ENCODE assay signal across 14 mouse cellular contexts in the genomic region with DNA sequence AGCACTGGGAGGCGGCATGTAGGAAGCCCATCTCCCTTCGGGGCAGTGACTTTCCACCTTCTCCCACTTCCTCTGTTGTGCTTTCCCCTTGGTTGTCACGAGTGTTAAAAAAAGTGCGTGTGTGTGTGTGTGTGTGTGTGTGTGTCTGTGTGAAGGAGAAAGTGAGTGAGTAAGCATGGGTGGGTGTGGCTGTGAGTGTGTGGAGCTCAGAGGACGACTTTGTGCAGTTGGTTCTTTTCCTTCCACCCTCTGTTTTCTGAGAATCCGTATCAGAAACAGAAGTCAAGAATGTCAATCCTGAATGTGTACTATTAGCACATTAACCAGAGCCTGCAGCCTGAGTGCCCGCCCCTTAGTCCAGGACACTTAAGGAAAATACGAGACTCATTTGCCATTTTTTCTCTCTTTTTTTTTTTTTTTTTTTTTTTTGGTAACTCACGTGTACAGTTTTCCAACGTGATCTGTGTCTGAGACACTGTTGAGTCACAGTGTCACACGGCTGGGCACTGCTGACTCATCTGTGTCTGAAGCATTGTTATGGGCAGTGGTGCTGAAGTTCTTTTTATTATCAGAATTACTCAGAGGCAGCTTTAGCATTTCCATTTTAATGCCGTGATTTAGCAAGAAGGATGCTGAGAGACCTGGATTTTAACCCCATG. TPM values are rescaled to one million over a fixed set of nuclear protein-coding genes. Genes with fewer than 3 reads are reported as not detected.
DNase-seq lines count a peak whose midpoint lies in the region; ATAC-seq and TF ChIP-seq lines count a peak whose summit lies in the region.
"Had no signal": no experiment of that assay in that cellular context is flagged by ENCODE, and none has a peak within 500 bp of the region (broad histone marks: within the 10 kb centered on the region; RNA-seq: fewer than 3 reads in every experiment).

No protein-coding gene starts in this region.

- no peaks in the 10 kb centered on the region for H3K9me3 ChIP-seq in lung, postnatal 0 days (ENCODE audit: low read length)
- no peaks in the 10 kb centered on the region for H3K9me3 ChIP-seq in ES-E14 (ENCODE audit: control insufficient read depth, insufficient read depth, low read depth, low read length)
- H3K9me3 ChIP-seq in midbrain, postnatal 0 days (ENCODE audit: low read length), result no peaks in the 10 kb centered on the region
- no peaks in the 10 kb centered on the region for H3K9me3 ChIP-seq in liver, postnatal 0 days (ENCODE audit: low read length)
- H3K9me3 ChIP-seq: embryonic facial prominence, embryonic 12.5 days had no signal

- no peak for TF ChIP-seq POLR2A in lung, adult 2 months (IDR thresholded peaks at IDR 0.05; ENCODE audit: borderline replicate concordance, extremely low read depth, low read depth, low read length)

- no peak for TF ChIP-seq CTCF in lung, postnatal 0 days (IDR thresholded peaks at IDR 0.05)
- TF ChIP-seq CTCF in lung, adult 2 months (IDR thresholded peaks at IDR 0.05; ENCODE audit: insufficient read depth, low read length), result no peak
- no peak for TF ChIP-seq CTCF in midbrain, postnatal 0 days (IDR thresholded peaks at IDR 0.05)
- TF ChIP-seq CTCF in liver, postnatal 0 days (IDR thresholded peaks at IDR 0.05; ENCODE audit: low read depth), result no peak

- DNase-seq in lung, postnatal 0 days (ENCODE audit: low spot score), result peak; percentile 24
- no peak for DNase-seq in lung, adult 2 months
- no peak for DNase-seq in ES-E14 (ENCODE audit: low read depth, low spot score)
- DNase-seq in adrenal gland, adult 8-10 months, result peak; percentile 38
- DNase-seq in midbrain, postnatal 0 days (ENCODE audit: low spot score), result no peak
- DNase-seq in liver, postnatal 0 days, result no peak
- no peak for DNase-seq in right cerebral cortex, postnatal 25 days
- DNase-seq in thymus, postnatal 4 days, result no peak
- DNase-seq: kidney, adult 18-20 months; lung, postnatal 10 days had no signal

- WGBS in lung, postnatal 0 days, result 36% methylated on average over 12 of the region's 12 CpGs
- WGBS in lung, adult 2 months, result 31% methylated on average over 12 of the region's 12 CpGs
- WGBS in midbrain, postnatal 0 days, result 49% methylated on average over 12 of the region's 12 CpGs
- WGBS in liver, postnatal 0 days (ENCODE audit: insufficient replicate concordance), result 57% methylated on average over 12 of the region's 12 CpGs

- in situ Hi-C loops in ES-E14 (cut with MboI; ENCODE audit: low sequenced_read_pairs in 2 of 2, unreplicated experiment in 2 of 2), result no loop called here

- H3K4me2 ChIP-seq in lung, postnatal 0 days (replicated peaks; ENCODE audit: low read depth, low read length), result no peak overlapping the region
- H3K4me2 ChIP-seq in midbrain, postnatal 0 days (ENCODE audit: low read depth, low read length, poor library complexity, severe bottlenecking), result peak overlapping the region; percentile 18; the same call in 1 of the 2 replicates
- H3K4me2 ChIP-seq in liver, postnatal 0 days (ENCODE audit: low read depth, low read length), result no peak overlapping the region
- H3K4me2 ChIP-seq: embryonic facial prominence, embryonic 12.5 days had no signal

- no peak for TF ChIP-seq EP300 in lung, postnatal 0 days (IDR thresholded peaks at IDR 0.05)
- TF ChIP-seq EP300 in liver, postnatal 0 days (IDR thresholded peaks at IDR 0.05; ENCODE audit: low read depth), result no peak

- no peak overlapping the region for H3K4me3 ChIP-seq in lung, postnatal 0 days (ENCODE audit: low read depth, low read length)
- no peak overlapping the region for H3K4me3 ChIP-seq in lung, adult 2 months (replicated peaks; ENCODE audit: extremely low read depth, low read depth, low read length)
- H3K4me3 ChIP-seq in ES-E14 (ENCODE audit: insufficient read depth in 1 of 2, low read depth in 1 of 2, low read length in 2 of 2, poor library complexity in 1 of 2, severe bottlenecking in 1 of 2), result no peak overlapping the region
- H3K4me3 ChIP-seq in midbrain, postnatal 0 days (ENCODE audit: low read depth, low read length), result no peak overlapping the region
- no peak overlapping the region for H3K4me3 ChIP-seq in liver, postnatal 0 days (ENCODE audit: low read depth, low read length)
- H3K4me3 ChIP-seq: embryonic facial prominence, embryonic 12.5 days had no signal

- no peaks in the 10 kb centered on the region for H3K27me3 ChIP-seq in lung, postnatal 0 days (replicated peaks; ENCODE audit: insufficient read depth, low read length)
- no peaks in the 10 kb centered on the region for H3K27me3 ChIP-seq in midbrain, postnatal 0 days (ENCODE audit: insufficient read depth, low read length)
- H3K27me3 ChIP-seq in liver, postnatal 0 days (ENCODE audit: insufficient read depth, low read length), result no peaks in the 10 kb centered on the region
- H3K27me3 ChIP-seq: embryonic facial prominence, embryonic 12.5 days had no signal

- ATAC-seq in lung, postnatal 0 days, result peak; percentile 62
- no peak for ATAC-seq in midbrain, postnatal 0 days (ENCODE audit: low FRiP score)
- no peak for ATAC-seq in liver, postnatal 0 days

- no peaks in the 10 kb centered on the region for H3K4me1 ChIP-seq in lung, postnatal 0 days (ENCODE audit: insufficient read depth, low read depth, low read length)
- no peaks in the 10 kb centered on the region for H3K4me1 ChIP-seq in lung, adult 2 months (ENCODE audit: control insufficient read depth, insufficient read depth, low read length)
- peaks cover 1 to 2% of the 10 kb centered on the region in 2 experiments; a peak in 1 of 4 replicates for H3K4me1 ChIP-seq in ES-E14 (ENCODE audit: control insufficient read depth in 2 of 2, insufficient read depth in 2 of 2, low read length in 2 of 2, poor library complexity in 1 of 2)
- no peaks in the 10 kb centered on the region for H3K4me1 ChIP-seq in midbrain, postnatal 0 days (ENCODE audit: insufficient read depth, low read length)
- H3K4me1 ChIP-seq in liver, postnatal 0 days (ENCODE audit: insufficient read depth), result no peaks in the 10 kb centered on the region

- H3K27ac ChIP-seq in lung, postnatal 0 days (ENCODE audit: low read length), result no peak overlapping the region
- H3K27ac ChIP-seq in ES-E14 (ENCODE audit: insufficient read depth, low read depth, low read length, poor library complexity, severe bottlenecking), result no peak overlapping the region
- no peak overlapping the region for H3K27ac ChIP-seq in midbrain, postnatal 0 days (ENCODE audit: low read depth, low read length)
- H3K27ac ChIP-seq in liver, postnatal 0 days (ENCODE audit: low read depth), result no peak overlapping the region
- H3K27ac ChIP-seq: embryonic facial prominence, embryonic 12.5 days had no signal

- H3K36me3 ChIP-seq in lung, postnatal 0 days (ENCODE audit: insufficient read depth, low read length), result no peaks in the 10 kb centered on the region
- H3K36me3 ChIP-seq in ES-E14 (ENCODE audit: control insufficient read depth, insufficient read depth, low read length, poor library complexity, severe bottlenecking), result no peaks in the 10 kb centered on the region
- no peaks in the 10 kb centered on the region for H3K36me3 ChIP-seq in midbrain, postnatal 0 days (ENCODE audit: insufficient read depth, low read length)
- no peaks in the 10 kb centered on the region for H3K36me3 ChIP-seq in liver, postnatal 0 days (replicated peaks; ENCODE audit: insufficient read depth, low read length)
- H3K36me3 ChIP-seq: embryonic facial prominence, embryonic 12.5 days had no signal

- H3K9ac ChIP-seq in lung, postnatal 0 days (replicated peaks; ENCODE audit: low read depth), result no peak overlapping the region
- H3K9ac ChIP-seq in ES-E14 (ENCODE audit: insufficient read depth, low read depth, low read length, poor library complexity, severe bottlenecking), result no peak overlapping the region
- H3K9ac ChIP-seq in midbrain, postnatal 0 days (replicated peaks; ENCODE audit: low read length, poor library complexity, severe bottlenecking), result no peak overlapping the region
- H3K9ac ChIP-seq in liver, postnatal 0 days (replicated peaks), result no peak overlapping the region
- H3K9ac ChIP-seq: embryonic facial prominence, embryonic 12.5 days had no signal

TF ChIP-seq in ES-E14, 5 proteins besides CTCF, POLR2A, EP300 and RAD21:
- 0 out of 2 replicates have a peak, but pooled peaks have one; percentile 41 for TF ChIP-seq MAFK (IDR thresholded peaks at IDR 0.05; ENCODE audit: insufficient read depth, low read depth, low read length)
- TF ChIP-seq ZNF384 (IDR thresholded peaks at IDR 0.05; ENCODE audit: low read depth, low read length), result peak; percentile 81; the same call in 1 of the 2 replicates
- TF ChIP-seq HCFC1 (IDR thresholded peaks at IDR 0.05; ENCODE audit: borderline replicate concordance, insufficient read depth, low read length), result no peak
- TF ChIP-seq CHD2 (IDR thresholded peaks at IDR 0.05; ENCODE audit: low read depth, low read length), result no peak
- TF ChIP-seq ZC3H11A (IDR thresholded peaks at IDR 0.05; ENCODE audit: borderline replicate concordance, low read depth, low read length), result no peak

RNA-seq across cellular contexts. Expression of a gene that starts 12.1 kb away (rescaled TPM):
- not detected in 2 replicates for polyA plus RNA-seq in lung, postnatal 0 days (2015; fragmentation: Nextera tagmentation; extraction: Ambion mirVana)
- polyA plus RNA-seq in lung, adult 2 months (2012; rRNA removed), result not detected in 2 replicates
- 1.2 and 3.5 TPM in 2 replicates for total RNA-seq in ES-E14 (2012; rRNA removed)
- total RNA-seq in adrenal gland, adult 8-10 months (2022), result not detected
- not detected in 2 replicates for total RNA-seq in midbrain, postnatal 0 days (2014; rRNA removed)
- polyA plus RNA-seq in midbrain, postnatal 0 days (2015; fragmentation: Nextera tagmentation; extraction: Ambion mirVana), result not detected in 2 replicates
- not detected in 2 replicates for polyA plus RNA-seq in liver, postnatal 0 days (2015; fragmentation: Nextera tagmentation; extraction: Ambion mirVana)
- total RNA-seq: MEL had no signal
- polyA plus RNA-seq: embryonic facial prominence, embryonic 12.5 days; heart, embryonic 16.5 days; limb, embryonic 11.5 days had no signal

Comparison
In these comparisons a context has a peak if more than half of its experiments do, and no peak if none do; other contexts are left out.
1. DNase-seq: peak in lung, postnatal 0 days (single experiment) and adrenal gland, adult 8-10 months (single experiment); none in lung, adult 2 months (single experiment), ES-E14 (single experiment), midbrain, postnatal 0 days (single experiment), liver, postnatal 0 days (single experiment), right cerebral cortex, postnatal 25 days (single experiment) and thymus, postnatal 4 days (single experiment).